Mouse (Mus musculus): ENCODE data around the gene Copa. TPM values are rescaled to one million over a fixed set of nuclear protein-coding genes. Genes with fewer than 3 reads are reported as not detected.

The Copa gene
- polyA plus RNA-seq, 1 experiment = 46.0 TPM

GRCm38 (mm10) chr1:172127487-172127886, 45.2 kb downstream of the Copa start:
- Histone ChIP-seq H3K4me3 (ENCODE audit: low read depth, low read length) (peak overlapping the region; percentile 53), H3K27ac (ENCODE audit: insufficient read depth, low read depth, low read length) (peak overlapping the region; percentile 91), H3K27me3 (ENCODE audit: control insufficient read depth, insufficient read depth, low read length) (no peaks in the 10 kb centered on the region), H3K4me1 (ENCODE audit: control insufficient read depth, insufficient read depth, insufficient read length, low read length) (no peaks in the 10 kb centered on the region; the same call in 1 of the 2 replicates), H3K36me3 (ENCODE audit: control insufficient read depth, insufficient read depth, low read length) (peaks cover 44% of the 10 kb centered on the region)
- WGBS = 14% methylated on average over 5 of the region's 5 CpGs
- no peak; the same call in 1 of the 2 replicates for TF ChIP-seq POLR2A (IDR thresholded peaks at IDR 0.05; ENCODE audit: low read depth, low read length)
- no peak for TF ChIP-seq CTCF (IDR thresholded peaks at IDR 0.05; ENCODE audit: extremely low read depth, insufficient read length, insufficient replicate concordance, low read depth, low read length)

GRCm38 (mm10) chr1:172128563-172128962, 46.2 kb downstream of the Copa start:
- no peak for TF ChIP-seq POLR2A (IDR thresholded peaks at IDR 0.05; ENCODE audit: low read depth, low read length)
- no peak for TF ChIP-seq CTCF (IDR thresholded peaks at IDR 0.05; ENCODE audit: extremely low read depth, insufficient read length, insufficient replicate concordance, low read depth, low read length)
- H3K4me1 ChIP-seq (ENCODE audit: control insufficient read depth, insufficient read depth, insufficient read length, low read length) = no peaks in the 10 kb centered on the region; the same call in 1 of the 2 replicates
- H3K27ac ChIP-seq (ENCODE audit: insufficient read depth, low read depth, low read length) = no peak overlapping the region
- no peak overlapping the region for H3K4me3 ChIP-seq (ENCODE audit: low read depth, low read length)
- WGBS = 92% methylated on average over 15 of the region's 15 CpGs
- peaks cover 46% of the 10 kb centered on the region for H3K36me3 ChIP-seq (ENCODE audit: control insufficient read depth, insufficient read depth, low read length)
- H3K27me3 ChIP-seq (ENCODE audit: control insufficient read depth, insufficient read depth, low read length) = no peaks in the 10 kb centered on the region

- 65% methylated on average over 2 of the region's 2 CpGs for WGBS
- Histone ChIP-seq H3K36me3 (ENCODE audit: control insufficient read depth, insufficient read depth, low read length) (peaks cover 52% of the 10 kb centered on the region), H3K27ac (ENCODE audit: insufficient read depth, low read depth, low read length) (no peak overlapping the region), H3K27me3 (ENCODE audit: control insufficient read depth, insufficient read depth, low read length) (no peaks in the 10 kb centered on the region), H3K4me3 (ENCODE audit: low read depth, low read length) (no peak overlapping the region), H3K4me1 (ENCODE audit: control insufficient read depth, insufficient read depth, insufficient read length, low read length) (no peaks in the 10 kb centered on the region; the same call in 1 of the 2 replicates)
- peak; percentile 39; the same call in 1 of the 2 replicates for TF ChIP-seq CTCF (IDR thresholded peaks at IDR 0.05; ENCODE audit: extremely low read depth, insufficient read length, insufficient replicate concordance, low read depth, low read length)
- no peak for TF ChIP-seq POLR2A (IDR thresholded peaks at IDR 0.05; ENCODE audit: low read depth, low read length)
These were observed 46.8 kb downstream of the Copa start for GRCm38 (mm10) chr1:172129108-172129507.

- H3K27ac ChIP-seq (ENCODE audit: insufficient read depth, low read depth, low read length) = no peak overlapping the region
- no peak for TF ChIP-seq POLR2A (IDR thresholded peaks at IDR 0.05; ENCODE audit: low read depth, low read length)
- no peak for TF ChIP-seq CTCF (IDR thresholded peaks at IDR 0.05; ENCODE audit: extremely low read depth, insufficient read length, insufficient replicate concordance, low read depth, low read length)
- H3K36me3 ChIP-seq (ENCODE audit: control insufficient read depth, insufficient read depth, low read length) = peaks cover 59% of the 10 kb centered on the region
- WGBS = 96% methylated on average over 5 of the region's 5 CpGs
- H3K4me3 ChIP-seq (ENCODE audit: low read depth, low read length) = no peak overlapping the region
- no peaks in the 10 kb centered on the region; the same call in 1 of the 2 replicates for H3K4me1 ChIP-seq (ENCODE audit: control insufficient read depth, insufficient read depth, insufficient read length, low read length)
- no peaks in the 10 kb centered on the region for H3K27me3 ChIP-seq (ENCODE audit: control insufficient read depth, insufficient read depth, low read length)
These were observed 47.5 kb downstream of the Copa start for GRCm38 (mm10) chr1:172129780-172130179.

- H3K36me3 ChIP-seq (ENCODE audit: control insufficient read depth, insufficient read depth, low read length) = peaks cover 67% of the 10 kb centered on the region
- 76% methylated on average over 7 of the region's 7 CpGs for WGBS
These were observed 50.0 kb downstream of the Copa start for GRCm38 (mm10) chr1:172132319-172132718.

GRCm38 (mm10) chr1:172133535-172133934, 51.2 kb downstream of the Copa start:
- H3K4me1 ChIP-seq (ENCODE audit: control insufficient read depth, insufficient read depth, insufficient read length, low read length) = no peaks in the 10 kb centered on the region
- TF ChIP-seq POLR2A (IDR thresholded peaks at IDR 0.05; ENCODE audit: low read depth, low read length) = no peak
- TF ChIP-seq CTCF (IDR thresholded peaks at IDR 0.05; ENCODE audit: extremely low read depth, insufficient read length, insufficient replicate concordance, low read depth, low read length) = no peak
- no peaks in the 10 kb centered on the region for H3K27me3 ChIP-seq (ENCODE audit: control insufficient read depth, insufficient read depth, low read length)
- H3K4me3 ChIP-seq (ENCODE audit: low read depth, low read length) = no peak overlapping the region
- WGBS = 69% methylated on average over 7 of the region's 7 CpGs
- H3K36me3 ChIP-seq (ENCODE audit: control insufficient read depth, insufficient read depth, low read length) = peaks cover 63% of the 10 kb centered on the region
- H3K27ac ChIP-seq (ENCODE audit: insufficient read depth, low read depth, low read length) = peak overlapping the region; percentile 53; the same call in 1 of the 2 replicates

More at GRCm38 (mm10) chr1:172132319-172132718, 50.0 kb downstream of the Copa start:
- no peak for TF ChIP-seq POLR2A (IDR thresholded peaks at IDR 0.05; ENCODE audit: low read depth, low read length)
- TF ChIP-seq CTCF (IDR thresholded peaks at IDR 0.05; ENCODE audit: extremely low read depth, insufficient read length, insufficient replicate concordance, low read depth, low read length) = no peak
- H3K27me3 ChIP-seq (ENCODE audit: control insufficient read depth, insufficient read depth, low read length) = no peaks in the 10 kb centered on the region
- H3K27ac ChIP-seq (ENCODE audit: insufficient read depth, low read depth, low read length) = no peak overlapping the region
- H3K4me1 ChIP-seq (ENCODE audit: control insufficient read depth, insufficient read depth, insufficient read length, low read length) = no peaks in the 10 kb centered on the region; the same call in 1 of the 2 replicates
- no peak overlapping the region for H3K4me3 ChIP-seq (ENCODE audit: low read depth, low read length)

- no peaks in the 10 kb centered on the region for H3K27me3 ChIP-seq (ENCODE audit: control insufficient read depth, insufficient read depth, low read length)
- H3K4me1 ChIP-seq (ENCODE audit: control insufficient read depth, insufficient read depth, insufficient read length, low read length) = no peaks in the 10 kb centered on the region
- H3K36me3 ChIP-seq (ENCODE audit: control insufficient read depth, insufficient read depth, low read length) = peaks cover 58% of the 10 kb centered on the region
- WGBS = 78% methylated on average over 4 of the region's 4 CpGs
- no peak overlapping the region for H3K27ac ChIP-seq (ENCODE audit: insufficient read depth, low read depth, low read length)
- no peak overlapping the region for H3K4me3 ChIP-seq (ENCODE audit: low read depth, low read length)
- TF ChIP-seq POLR2A (IDR thresholded peaks at IDR 0.05; ENCODE audit: low read depth, low read length) (no peak), CTCF (IDR thresholded peaks at IDR 0.05; ENCODE audit: extremely low read depth, insufficient read length, insufficient replicate concordance, low read depth, low read length) (no peak)
These were observed 51.7 kb downstream of the Copa start for GRCm38 (mm10) chr1:172134072-172134471.
